Mouse (Mus musculus): ENCODE measurements around the gene Adipor2.
A peak's percentile ranks its signal among the peaks of the same experiment; 100 is the strongest.

Gene Adipor2

DNA sequence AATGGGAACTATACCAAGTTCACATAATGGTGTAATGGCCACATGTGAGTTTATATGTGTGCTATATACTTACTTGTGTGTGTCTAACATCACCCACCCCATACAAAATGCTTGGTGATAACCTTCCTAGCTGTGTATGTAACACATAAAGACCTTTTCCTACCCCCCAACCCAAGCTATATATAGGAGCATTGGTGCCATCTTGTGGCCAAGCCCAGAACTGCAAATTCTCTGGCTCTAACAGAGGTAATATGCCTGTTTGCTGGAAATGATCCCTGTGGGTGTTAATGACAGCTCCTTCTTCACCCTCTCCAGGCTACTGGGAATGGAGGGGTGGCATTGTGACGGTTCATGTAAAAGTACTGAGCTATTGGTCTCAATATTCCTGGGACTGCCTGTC, 69.3 kb downstream of the Adipor2 start:
- peak; percentile 87 for DNase-seq (ENCODE audit: low read depth, low spot score)

- no peak for DNase-seq (ENCODE audit: low read depth, low spot score)
Measured at GRCm38 (mm10) chr6:119347813-119348212, 69.7 kb downstream of the Adipor2 start.

DNA sequence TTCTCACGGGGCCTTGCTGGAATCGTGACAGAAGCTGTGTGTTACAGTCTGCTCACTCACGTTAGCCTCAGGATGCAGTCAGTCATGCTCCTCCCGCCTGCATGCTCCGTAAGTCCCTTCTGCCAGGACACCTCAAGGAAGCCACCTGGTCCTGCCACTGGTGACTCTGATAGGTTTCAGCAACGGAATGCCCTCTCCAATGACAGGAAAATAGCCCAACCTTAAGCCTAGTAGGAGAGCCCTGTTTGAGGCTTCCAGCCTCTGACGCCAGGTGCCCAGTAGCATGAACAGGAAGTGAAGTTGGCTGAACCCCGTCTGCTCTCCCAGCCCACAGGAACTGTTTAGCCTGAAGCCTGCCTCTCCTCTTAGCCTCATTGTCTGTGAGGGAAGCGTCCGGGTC, 71.2 kb downstream of the Adipor2 start:
- DNase-seq (ENCODE audit: low read depth, low spot score): no peak

- DNase-seq (ENCODE audit: low read depth, low spot score): peak; percentile 53
Measured at GRCm38 (mm10) chr6:119341409-119341808, 76.1 kb downstream of the Adipor2 start.

GRCm38 (mm10) chr6:119338121-119338912, 79.2 kb downstream of the Adipor2 start:
- DNase-seq (ENCODE audit: low read depth, low spot score): no peak

DNA sequence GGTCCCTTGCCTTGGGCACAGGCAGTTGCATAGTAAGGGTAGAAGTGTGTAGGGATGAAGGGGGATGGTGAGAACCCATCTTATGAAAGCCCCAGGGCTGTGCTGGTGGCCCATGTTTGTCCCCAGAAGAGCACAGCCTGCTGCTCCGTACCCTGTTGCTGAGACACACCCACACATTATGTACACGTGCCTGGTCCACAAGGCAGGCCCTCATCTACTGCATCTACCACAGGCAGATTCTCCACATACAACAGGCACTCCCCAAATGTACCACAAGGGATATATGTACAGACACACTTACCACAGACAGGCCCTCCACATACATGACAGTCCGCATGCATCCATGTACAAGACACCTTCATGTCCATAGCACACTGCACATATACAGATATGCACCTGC, 80.2 kb downstream of the Adipor2 start:
- DNase-seq (ENCODE audit: low read depth, low spot score): no peak

DNA sequence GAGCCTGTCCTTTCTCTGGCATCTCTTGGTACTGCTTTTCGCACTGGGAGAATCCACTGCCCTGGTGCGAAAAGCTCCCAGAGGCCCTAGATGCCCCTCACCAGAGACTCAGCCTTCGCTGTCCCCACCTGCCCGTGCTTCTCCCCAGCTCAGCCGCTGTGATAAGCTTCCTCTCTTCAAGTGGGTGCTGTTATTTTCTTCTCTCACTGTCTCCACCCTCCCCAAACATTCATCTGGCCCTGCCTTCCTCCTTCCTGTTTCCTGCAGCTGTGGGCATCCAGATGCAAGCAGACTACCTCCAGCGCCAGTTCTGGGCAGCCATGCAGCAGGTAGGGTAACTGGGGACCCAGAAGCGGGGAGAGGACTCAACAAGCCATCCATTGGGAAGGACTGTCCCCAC, 81.4 kb downstream of the Adipor2 start:
- DNase-seq (ENCODE audit: low read depth, low spot score): no peak

GRCm38 (mm10) chr6:119333831-119334230, 83.7 kb downstream of the Adipor2 start:
- no peak for DNase-seq (ENCODE audit: low read depth, low spot score)

- peak; percentile 80 for DNase-seq (ENCODE audit: low read depth, low spot score)
Measured at GRCm38 (mm10) chr6:119333202-119333601, 84.3 kb downstream of the Adipor2 start.

DNA sequence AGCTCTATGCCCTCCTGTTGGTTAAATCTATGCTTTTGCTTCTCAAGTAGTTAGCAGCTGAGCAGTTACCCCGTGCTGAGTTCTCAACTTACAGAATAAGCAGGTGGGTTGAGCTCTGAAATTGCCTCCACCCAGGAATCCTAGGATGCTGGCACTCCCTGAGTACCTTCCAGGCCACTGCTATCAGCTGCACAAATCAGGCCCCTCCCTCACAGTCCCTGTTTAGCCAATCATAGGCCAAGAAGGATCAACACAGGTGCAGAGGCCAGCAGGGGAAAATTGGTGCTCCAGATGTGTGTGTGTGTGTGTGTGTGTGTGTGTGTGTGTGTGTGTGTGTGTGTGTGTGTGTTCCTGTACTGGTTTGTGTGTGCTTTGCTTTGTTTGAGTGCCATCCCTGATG, 85.4 kb downstream of the Adipor2 start:
- DNase-seq (ENCODE audit: low read depth, low spot score): no peak

- DNase-seq (ENCODE audit: low read depth, low spot score): no peak
Measured at GRCm38 (mm10) chr6:119330506-119330905, 87.0 kb downstream of the Adipor2 start, which contains the start of gene Lrtm2. Gene Lrtm2, minus strand, starts transcription at chr6:119330766.

- DNase-seq (ENCODE audit: low read depth, low spot score): no peak
Measured at GRCm38 (mm10) chr6:119329936-119330335, 87.6 kb downstream of the Adipor2 start.

- DNase-seq (ENCODE audit: low read depth, low spot score): peak; percentile 29
Measured at GRCm38 (mm10) chr6:119329215-119329714, 88.2 kb downstream of the Adipor2 start.

DNA sequence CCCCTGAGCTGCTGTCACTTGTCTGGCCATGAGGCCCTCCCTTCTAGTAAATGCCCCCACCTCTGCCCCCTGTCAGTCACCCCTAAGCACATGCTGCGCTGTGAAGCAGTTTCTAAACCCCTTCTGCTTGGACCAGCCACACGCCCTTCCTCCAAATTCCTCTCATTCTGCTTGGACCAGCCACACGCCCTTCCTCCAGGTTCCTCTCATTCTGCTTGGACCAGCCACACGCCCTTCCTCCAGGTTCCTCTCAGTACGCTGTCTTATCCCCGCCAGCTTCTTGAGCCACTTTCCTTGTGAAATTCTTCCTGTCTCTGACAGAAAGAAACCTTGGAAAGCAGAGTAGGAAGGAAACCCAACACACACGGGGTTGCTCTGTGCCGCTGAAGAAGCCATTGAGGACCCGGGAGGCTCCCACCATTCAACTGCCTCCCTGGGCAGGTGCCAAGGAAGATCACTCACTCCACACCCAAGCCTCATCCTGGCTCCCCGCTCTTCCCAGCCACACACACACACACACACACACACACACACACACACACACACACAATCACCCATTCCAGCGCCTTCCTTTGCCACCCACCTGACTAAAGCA, 88.9 kb downstream of the Adipor2 start:
- no peak for DNase-seq (ENCODE audit: low read depth, low spot score)

- DNase-seq (ENCODE audit: low read depth, low spot score): no peak
Measured at GRCm38 (mm10) chr6:119326541-119326940, 91.0 kb downstream of the Adipor2 start.

- DNase-seq (ENCODE audit: low read depth, low spot score): no peak
Measured at GRCm38 (mm10) chr6:119325978-119326377, 91.5 kb downstream of the Adipor2 start.

GRCm38 (mm10) chr6:119324776-119325175, 92.7 kb downstream of the Adipor2 start:
- no peak for DNase-seq (ENCODE audit: low read depth, low spot score)

DNA sequence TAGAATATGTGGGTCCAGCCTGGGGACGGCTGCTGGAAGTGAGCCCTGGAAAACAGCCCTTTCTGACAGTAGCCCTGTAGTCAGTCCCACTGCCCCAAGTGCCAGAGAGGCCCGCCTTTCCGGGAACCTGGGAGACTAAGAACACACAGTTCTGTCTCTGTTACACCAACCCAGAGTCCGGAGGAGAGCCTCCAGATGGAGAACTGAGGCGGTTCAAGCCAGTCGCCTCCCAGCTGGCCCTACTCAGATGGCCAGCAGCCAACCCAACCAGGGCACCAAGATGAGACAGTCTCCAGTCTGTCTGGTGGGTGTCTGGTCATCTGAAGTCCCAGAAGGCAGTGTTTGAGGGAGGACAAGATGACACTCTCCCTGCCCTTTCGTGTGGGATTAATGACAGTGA, 95.8 kb downstream of the Adipor2 start:
- DNase-seq (ENCODE audit: low read depth, low spot score): no peak

DNA sequence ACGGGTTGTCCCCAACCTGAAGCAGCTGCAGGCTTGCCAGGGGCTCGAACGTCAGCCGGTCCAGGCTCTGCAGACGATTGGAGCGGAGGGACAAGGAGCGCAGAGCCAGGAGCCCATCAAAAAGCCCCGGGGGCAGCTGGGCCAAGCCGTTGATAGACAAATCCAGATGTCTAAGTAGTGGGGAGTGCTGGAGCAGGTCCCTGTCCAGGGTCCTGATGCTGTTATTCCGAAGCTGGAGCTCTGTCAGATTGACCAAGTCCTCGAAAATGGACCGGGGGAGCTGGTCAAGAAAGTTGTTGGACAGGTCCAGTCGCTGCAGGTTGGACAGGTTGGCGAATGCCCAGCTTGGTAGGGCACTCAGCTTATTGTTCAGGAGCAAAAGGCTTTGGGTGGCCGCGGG, 97.0 kb downstream of the Adipor2 start:
- DNase-seq (ENCODE audit: low read depth, low spot score): peak; percentile 68

GRCm38 (mm10) chr6:119319358-119319757, 98.1 kb downstream of the Adipor2 start:
- DNase-seq (ENCODE audit: low read depth, low spot score): no peak

- DNase-seq (ENCODE audit: low read depth, low spot score): no peak
Measured at GRCm38 (mm10) chr6:119318732-119319131, 98.8 kb downstream of the Adipor2 start.

GRCm38 (mm10) chr6:119314751-119315476, 102.6 kb downstream of the Adipor2 start:
- no peak for DNase-seq (ENCODE audit: low read depth, low spot score)

Measured in 3T3-L1 (cell line).